14 mouse cellular contexts compared by ENCODE assay signal in genomic region chr14:93887066-93887465, GRCm38 (mm10). TPM values are rescaled to one million over a fixed set of nuclear protein-coding genes. Genes with fewer than 3 reads are reported as not detected.
DNase-seq lines count a peak whose midpoint lies in the region; ATAC-seq and TF ChIP-seq lines count a peak whose summit lies in the region.
"Had no signal": no experiment of that assay in that cellular context is flagged by ENCODE, and none has a peak within 500 bp of the region (broad histone marks: within the 10 kb centered on the region; RNA-seq: fewer than 3 reads in every experiment).

No protein-coding gene starts in this region.

- no peak for DNase-seq in left cerebral cortex, adult 2 months (ENCODE audit: extremely low spot score in 1 of 2, low spot score in 2 of 2)
- DNase-seq in left cerebral cortex, adult 11 months (ENCODE audit: low spot score), result no peak
- DNase-seq in adrenal gland, postnatal 14 days, result no peak
- DNase-seq in kidney, postnatal 36 days, result no peak
- DNase-seq: adrenal gland, postnatal 36 days; gastrocnemius, postnatal 14 days; kidney, adult 8-10 months; thymus, postnatal 14 days had no signal

- no peaks in the 10 kb centered on the region for H3K27me3 ChIP-seq in forebrain, embryonic 12.5 days
- H3K27me3 ChIP-seq in hindbrain, embryonic 13.5 days, result no peaks in the 10 kb centered on the region
- no peaks in the 10 kb centered on the region for H3K27me3 ChIP-seq in neural tube, embryonic 13.5 days

- H3K9ac ChIP-seq in forebrain, embryonic 12.5 days, result no peak overlapping the region
- H3K9ac ChIP-seq in hindbrain, embryonic 13.5 days, result peak overlapping the region; percentile 78
- H3K9ac ChIP-seq in neural tube, embryonic 13.5 days, result peak overlapping the region; percentile 78
- H3K9ac ChIP-seq: liver, embryonic 14.5 days had no signal

- H3K4me2 ChIP-seq in forebrain, embryonic 12.5 days, result peak overlapping the region; percentile 75
- peak overlapping the region; percentile 78 for H3K4me2 ChIP-seq in hindbrain, embryonic 13.5 days
- peak overlapping the region; percentile 68 for H3K4me2 ChIP-seq in neural tube, embryonic 13.5 days
- H3K4me2 ChIP-seq: heart, embryonic 11.5 days had no signal

- no peaks in the 10 kb centered on the region for H3K36me3 ChIP-seq in forebrain, embryonic 12.5 days (replicated peaks)
- peaks cover 11% of the 10 kb centered on the region; the same call in 1 of the 2 replicates for H3K36me3 ChIP-seq in hindbrain, embryonic 13.5 days
- H3K36me3 ChIP-seq in neural tube, embryonic 13.5 days, result peaks cover 9% of the 10 kb centered on the region

- intact Hi-C loops in left cerebral cortex, adult 2 months (cut with DNase I), result loop anchor here (2.0 to 10.0 kb wide), 5 partner anchors 170 to 1572 kb away; no protein-coding TSS in a partner anchor

- no peak for TF ChIP-seq CTCF in left cerebral cortex, adult 2 months (IDR thresholded peaks at IDR 0.05)

- peaks cover 42% of the 10 kb centered on the region for H3K4me1 ChIP-seq in forebrain, embryonic 12.5 days
- H3K4me1 ChIP-seq in hindbrain, embryonic 13.5 days (replicated peaks), result peaks cover 55% of the 10 kb centered on the region
- H3K4me1 ChIP-seq in neural tube, embryonic 13.5 days (replicated peaks), result peaks cover 65% of the 10 kb centered on the region

- ATAC-seq in forebrain, embryonic 12.5 days (ENCODE audit: low FRiP score), result no peak
- ATAC-seq in hindbrain, embryonic 13.5 days (ENCODE audit: low FRiP score), result no peak
- no peak for ATAC-seq in neural tube, embryonic 13.5 days (ENCODE audit: low read depth)
- ATAC-seq: CD4-positive, CD25-positive, alpha-beta regulatory T cell, adult 4 months had no signal

- peak overlapping the region; percentile 72 for H3K4me3 ChIP-seq in left cerebral cortex, adult 2 months
- H3K4me3 ChIP-seq in forebrain, embryonic 12.5 days (replicated peaks), result peak overlapping the region; percentile 48
- H3K4me3 ChIP-seq in hindbrain, embryonic 13.5 days, result peak overlapping the region; percentile 58
- peak overlapping the region; percentile 55 for H3K4me3 ChIP-seq in neural tube, embryonic 13.5 days

- 52% methylated on average over 7 of the region's 7 CpGs for WGBS in forebrain, embryonic 12.5 days
- WGBS in hindbrain, embryonic 13.5 days, result 62% methylated on average over 7 of the region's 7 CpGs
- WGBS in neural tube, embryonic 13.5 days, result 71% methylated on average over 7 of the region's 7 CpGs

- peak overlapping the region; percentile 80 for H3K27ac ChIP-seq in left cerebral cortex, adult 2 months
- no peak overlapping the region for H3K27ac ChIP-seq in forebrain, embryonic 12.5 days
- no peak overlapping the region for H3K27ac ChIP-seq in hindbrain, embryonic 13.5 days
- no peak overlapping the region for H3K27ac ChIP-seq in neural tube, embryonic 13.5 days (replicated peaks)
- H3K27ac ChIP-seq: liver, embryonic 14.5 days had no signal

- no peaks in the 10 kb centered on the region for H3K9me3 ChIP-seq in forebrain, embryonic 12.5 days
- no peaks in the 10 kb centered on the region for H3K9me3 ChIP-seq in hindbrain, embryonic 13.5 days
- no peaks in the 10 kb centered on the region for H3K9me3 ChIP-seq in neural tube, embryonic 13.5 days

RNA-seq across cellular contexts. Expression of gene Pcdh9, which starts 3.4 kb away (rescaled TPM):
- 100 to 1,000 TPM; 187 to 191 TPM for total RNA-seq in left cerebral cortex, adult 2 months (2021)
- polyA plus RNA-seq in forebrain, embryonic 12.5 days (2016; fragmentation: Nextera tagmentation; extraction: Ambion mirVana), result 75.9 and 90.0 TPM in 2 replicates
- polyA plus RNA-seq in hindbrain, embryonic 13.5 days (2015; fragmentation: Nextera tagmentation; extraction: Ambion mirVana), result 170 and 179 TPM in 2 replicates
- 103 TPM in 2 replicates for polyA plus RNA-seq in neural tube, embryonic 13.5 days (2015; fragmentation: Nextera tagmentation; extraction: Ambion mirVana)
- total RNA-seq in adrenal gland, postnatal 14 days (2021), result 2.6 and 4.2 TPM in 2 replicates
- polyA plus RNA-seq: CD4-positive, CD25-positive, alpha-beta regulatory T cell, adult 4 months had no signal
